Mouse (Mus musculus) lung, adult 2 months (tissue): ENCODE results near the gene Add3.

Experiments
- CTCF ChIP-seq: fragments of 200-500 bp; IDR thresholded peaks from 2 replicates; pipeline ENCODE4 v1.5.1; 2011; ENCODE audit warnings: mild to moderate bottlenecking, low read length, control low read depth; ENCODE audit not compliant: insufficient read depth
- POLR2A ChIP-seq: fragments of 200-500 bp; IDR thresholded peaks from 2 replicates; pipeline ENCODE4 v1.6.1; 2011; ENCODE audit warnings: low read depth, mild to moderate bottlenecking, control low read depth, low read length, borderline replicate concordance; ENCODE audit errors: extremely low read depth

DNA sequence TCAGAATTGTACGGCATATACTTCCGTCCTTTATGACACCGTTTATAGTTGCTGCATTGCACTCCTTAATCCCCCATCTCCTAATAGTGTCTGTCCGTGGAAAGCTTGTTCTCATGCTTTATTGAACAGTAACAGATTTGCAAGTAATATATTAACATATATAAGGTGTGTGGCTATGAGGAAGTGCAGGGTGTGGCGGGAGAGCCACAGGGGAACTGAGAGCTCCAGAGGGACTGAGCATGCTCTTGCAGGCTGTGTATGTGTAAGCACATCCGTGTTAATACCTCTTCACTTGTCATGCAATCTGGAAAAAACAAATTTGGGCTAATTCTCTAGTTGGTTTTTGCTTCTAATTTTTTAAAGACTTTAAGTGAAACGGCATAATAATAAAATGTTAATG, 68.6 kb downstream of the Add3 start:
- TF ChIP-seq CTCF (no peak), POLR2A (no peak)
